Mouse (Mus musculus) liver, adult 2 months (tissue): ENCODE measurements around the gene Fndc8. TPM values are rescaled to one million over a fixed set of nuclear protein-coding genes. Genes with fewer than 3 reads are reported as not detected.
A peak's percentile ranks its signal among the peaks of the same experiment; 100 is the strongest.

Experiments
- DNase-seq: peaks from one replicate; pipeline ENCODE4 v3.0.0-alpha.2; 2011; ENCODE audit warnings: low read depth, low spot score; ENCODE audit errors: extremely low read depth
- H3K27ac ChIP-seq: fragments of 200-500 bp; replicated peaks from 2 replicates; pipeline ENCODE4 v1.5.1; 2012; ENCODE audit warnings: low read depth, mild to moderate bottlenecking, control low read depth, inconsistent platforms, low read length; ENCODE audit not compliant: insufficient read depth
- H3K27me3 ChIP-seq: fragments of 200-500 bp; 2 replicates; pipeline ENCODE4 v1.6.1; 2012; ENCODE audit warnings: mild to moderate bottlenecking, moderate library complexity, low read length, inconsistent platforms; ENCODE audit not compliant: control insufficient read depth, insufficient read depth
- H3K36me3 ChIP-seq: fragments of 200-500 bp; 2 replicates; pipeline ENCODE4 v1.6.1; 2012; ENCODE audit warnings: low read length, inconsistent platforms; ENCODE audit not compliant: control insufficient read depth, insufficient read depth
- H3K4me1 ChIP-seq: fragments of 200-500 bp; 2 replicates; pipeline ENCODE4 v1.6.1; 2011; ENCODE audit warnings: low read length; ENCODE audit not compliant: control insufficient read depth, insufficient read depth
- H3K4me3 ChIP-seq: fragments of 200-500 bp; 2 replicates; pipeline ENCODE4 v1.5.1; 2011; ENCODE audit warnings: low read depth, mild to moderate bottlenecking, control low read depth, low read length, moderate library complexity; ENCODE audit not compliant: insufficient read depth
- H3K79me2 ChIP-seq: fragments of 200-500 bp; 2 replicates; pipeline ENCODE4 v1.6.1; 2012; ENCODE audit warnings: inconsistent platforms, mild to moderate bottlenecking, low read length, moderate library complexity; ENCODE audit not compliant: control insufficient read depth, insufficient read depth
- H3K9ac ChIP-seq: fragments of 200-500 bp; 2 replicates; pipeline ENCODE4 v1.6.1; 2012; ENCODE audit warnings: low read depth, mild to moderate bottlenecking, control low read depth, inconsistent platforms, low read length
- CTCF ChIP-seq: fragments of 200-500 bp; IDR thresholded peaks from 2 replicates; pipeline ENCODE4 v1.5.1; 2011; ENCODE audit warnings: low read depth, low read length, control low read depth
- POLR2A ChIP-seq: fragments of 200-500 bp; IDR thresholded peaks from 2 replicates; pipeline ENCODE4 v1.6.1; 2011; ENCODE audit warnings: low read length, control low read depth; ENCODE audit not compliant: insufficient read depth; ENCODE audit errors: extremely low read depth
- WGBS: fragments of 180-500 bp; shearing (Covaris S2); methylation state at CpG from one replicate; pipeline ENCODE4 v1.1.7; 2018; 5-methylcytosine and 5-hydroxymethylcytosine counted together
- polyA plus RNA-seq: library from polyadenylated mRNA; depleted of rRNA; stranded (reverse); fragments of >200 nt; gene quantifications from 2 replicates; pipeline ENCODE4 v1.2.3, GENCODE M21; 2012
- total RNA-seq: library from RNA; depleted of rRNA; stranded (reverse); fragments of >200 nt; gene quantifications from 2 replicates; pipeline ENCODE4 v1.2.3, GENCODE M21; 2014

Gene Fndc8
- total and polyA plus RNA-seq, 2 experiments = not detected

GRCm38 (mm10) chr11:82856032-82856431 lies 35.9 kb upstream of the Fndc8 start:
- no peaks in the 10 kb centered on the region for H3K36me3 ChIP-seq
- 75% methylated on average over 10 of the region's 10 CpGs for WGBS
- H3K9ac ChIP-seq = no peak overlapping the region
- peaks cover 24% of the 10 kb centered on the region for H3K79me2 ChIP-seq
- peak overlapping the region; percentile 19; the same call in 1 of the 2 replicates for H3K27ac ChIP-seq
- peak; percentile 61 for DNase-seq
- H3K27me3 ChIP-seq = no peaks in the 10 kb centered on the region
- H3K4me3 ChIP-seq = no peak overlapping the region
- H3K4me1 ChIP-seq = peaks cover 42% of the 10 kb centered on the region
- TF ChIP-seq POLR2A (no peak), CTCF (no peak)

DNA sequence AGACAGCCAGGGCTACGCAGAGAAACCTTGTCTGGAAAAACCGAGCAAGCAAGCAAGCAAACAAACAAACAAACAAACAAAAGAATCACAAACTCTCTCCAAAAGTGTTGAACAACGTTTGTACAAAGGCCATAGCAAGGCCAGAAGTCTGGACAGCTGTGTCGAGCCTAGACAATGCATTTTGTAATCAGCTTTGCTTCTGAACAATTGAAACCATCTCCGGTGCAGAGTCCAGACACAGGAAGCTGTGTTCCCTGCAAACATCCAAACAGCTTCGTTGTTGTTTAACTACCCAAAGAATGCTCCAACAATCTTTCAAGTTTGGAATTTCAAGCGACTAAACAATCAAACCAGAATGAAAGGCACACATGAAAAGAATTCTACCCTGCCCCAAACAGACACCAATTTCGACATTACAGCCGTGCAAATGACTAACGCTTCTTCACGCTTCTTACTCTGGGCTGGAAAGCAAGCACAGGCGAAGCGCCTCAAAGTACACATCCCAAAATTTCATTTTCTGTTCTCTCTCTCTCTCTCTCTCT lies 34.5 kb upstream of the Fndc8 start:
- 13% methylated on average over 13 of the region's 13 CpGs for WGBS
- TF ChIP-seq POLR2A (no peak), CTCF (no peak)
- H3K27me3 ChIP-seq = no peaks in the 10 kb centered on the region
- H3K36me3 ChIP-seq = no peaks in the 10 kb centered on the region
- H3K79me2 ChIP-seq = peaks cover 25% of the 10 kb centered on the region
- no peak overlapping the region for H3K9ac ChIP-seq
- no peak overlapping the region for H3K4me3 ChIP-seq
- H3K4me1 ChIP-seq = peaks cover 50% of the 10 kb centered on the region
- H3K27ac ChIP-seq = peak overlapping the region; percentile 83
- DNase-seq = peak; percentile 98

DNA sequence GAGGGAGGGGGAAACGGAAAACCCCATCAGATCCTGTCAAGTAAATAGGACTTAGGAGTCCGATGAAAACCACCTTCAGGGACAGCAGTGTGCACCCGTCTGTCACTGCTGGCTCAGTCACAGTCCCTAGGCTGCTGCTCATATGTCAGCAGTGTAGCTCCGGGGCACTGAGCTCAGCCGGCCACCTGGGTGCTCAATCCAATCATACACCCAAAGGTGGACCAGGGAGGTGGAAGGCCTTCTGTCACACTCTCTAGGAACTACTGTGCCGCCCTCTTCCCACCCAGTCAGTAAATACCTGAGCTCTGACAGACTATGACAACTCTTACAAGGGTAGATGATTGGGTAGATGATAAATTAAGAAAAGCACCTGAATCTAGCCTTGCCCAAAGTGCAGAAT lies 31.2 kb upstream of the Fndc8 start:
- Histone ChIP-seq H3K27ac (no peak overlapping the region), H3K79me2 (peaks cover 28% of the 10 kb centered on the region), H3K9ac (no peak overlapping the region), H3K4me1 (peaks cover 32% of the 10 kb centered on the region), H3K27me3 (no peaks in the 10 kb centered on the region), H3K4me3 (no peak overlapping the region), H3K36me3 (no peaks in the 10 kb centered on the region)
- no peak for DNase-seq
- 91% methylated on average over 6 of the region's 6 CpGs for WGBS
- TF ChIP-seq CTCF (no peak), POLR2A (no peak)

GRCm38 (mm10) chr11:82861558-82861957 lies 30.4 kb upstream of the Fndc8 start:
- H3K4me3 ChIP-seq = no peak overlapping the region
- no peak overlapping the region; the same call in 1 of the 2 replicates for H3K27ac ChIP-seq
- TF ChIP-seq POLR2A = no peak
- TF ChIP-seq CTCF = no peak
- H3K36me3 ChIP-seq = no peaks in the 10 kb centered on the region
- WGBS = 29% methylated on average over 8 of the region's 8 CpGs
- H3K9ac ChIP-seq = no peak overlapping the region
- peaks cover 26% of the 10 kb centered on the region; the same call in 1 of the 2 replicates for H3K79me2 ChIP-seq
- no peaks in the 10 kb centered on the region for H3K27me3 ChIP-seq
- peak; percentile 70 for DNase-seq
- peaks cover 26% of the 10 kb centered on the region for H3K4me1 ChIP-seq

DNA sequence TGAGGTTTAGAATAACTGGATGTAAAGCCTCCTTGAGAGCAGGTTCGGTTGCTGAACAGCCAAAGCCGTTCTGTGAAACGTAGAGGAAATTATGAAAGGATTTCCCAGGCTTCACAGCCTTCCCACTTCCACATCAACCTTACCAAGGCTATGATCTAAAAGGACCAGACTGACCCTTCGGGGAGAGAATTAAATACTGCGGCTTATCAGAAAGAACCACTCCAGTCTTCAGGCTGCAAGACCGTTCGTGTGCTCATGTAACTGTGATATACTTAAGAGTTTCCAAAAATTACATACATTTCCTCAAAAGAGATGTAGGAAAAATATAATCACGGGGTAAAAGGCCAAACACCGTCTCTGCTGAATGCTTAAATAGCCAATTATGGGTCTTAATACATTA lies 29.3 kb upstream of the Fndc8 start:
- no peak overlapping the region for H3K9ac ChIP-seq
- H3K4me3 ChIP-seq = no peak overlapping the region
- H3K36me3 ChIP-seq = no peaks in the 10 kb centered on the region
- H3K27ac ChIP-seq = no peak overlapping the region
- TF ChIP-seq CTCF (no peak), POLR2A (no peak)
- DNase-seq = no peak
- H3K79me2 ChIP-seq = peaks cover 26% of the 10 kb centered on the region; the same call in 1 of the 2 replicates
- peaks cover 20% of the 10 kb centered on the region for H3K4me1 ChIP-seq
- H3K27me3 ChIP-seq = no peaks in the 10 kb centered on the region
- WGBS = 92% methylated on average over 9 of the region's 9 CpGs

DNA sequence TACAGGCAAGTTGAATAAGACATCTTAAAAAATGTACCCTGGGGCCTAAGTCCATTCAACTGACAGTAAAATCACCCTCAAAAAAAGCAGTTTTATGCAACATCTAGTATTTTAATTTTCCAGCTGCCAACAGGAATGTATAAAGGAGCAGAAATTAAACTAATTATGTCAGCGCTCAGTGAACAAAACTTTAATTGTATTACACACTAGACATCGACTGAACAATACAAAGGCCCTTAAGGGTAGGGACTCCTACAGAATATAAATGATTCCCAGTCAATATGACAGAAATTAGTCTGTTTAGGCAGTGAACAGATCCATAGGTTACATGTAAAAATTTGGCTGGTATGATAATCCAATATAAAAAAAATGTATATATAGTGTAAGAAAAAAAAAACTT lies 28.9 kb upstream of the Fndc8 start:
- peaks cover 26% of the 10 kb centered on the region; the same call in 1 of the 2 replicates for H3K79me2 ChIP-seq
- H3K27ac ChIP-seq = no peak overlapping the region
- WGBS = 97% methylated on average over 2 of the region's 2 CpGs
- no peaks in the 10 kb centered on the region for H3K36me3 ChIP-seq
- H3K9ac ChIP-seq = no peak overlapping the region
- H3K4me1 ChIP-seq = peaks cover 18% of the 10 kb centered on the region
- no peaks in the 10 kb centered on the region for H3K27me3 ChIP-seq
- no peak for DNase-seq
- TF ChIP-seq POLR2A = no peak
- no peak for TF ChIP-seq CTCF
- no peak overlapping the region for H3K4me3 ChIP-seq
